Mouse (Mus musculus) c-Kit-positive CD71-positive TER-119-negative erythroid progenitor cells, embryonic 14.5 days (primary cell): ENCODE data around the gene Mapk8ip3.

ENCODE experiments used
- DNase-seq: peaks from one replicate; pipeline ENCODE4 v3.0.0-alpha.2; 2013; ENCODE audit warnings: low read depth

Mapk8ip3 gene

DNA sequence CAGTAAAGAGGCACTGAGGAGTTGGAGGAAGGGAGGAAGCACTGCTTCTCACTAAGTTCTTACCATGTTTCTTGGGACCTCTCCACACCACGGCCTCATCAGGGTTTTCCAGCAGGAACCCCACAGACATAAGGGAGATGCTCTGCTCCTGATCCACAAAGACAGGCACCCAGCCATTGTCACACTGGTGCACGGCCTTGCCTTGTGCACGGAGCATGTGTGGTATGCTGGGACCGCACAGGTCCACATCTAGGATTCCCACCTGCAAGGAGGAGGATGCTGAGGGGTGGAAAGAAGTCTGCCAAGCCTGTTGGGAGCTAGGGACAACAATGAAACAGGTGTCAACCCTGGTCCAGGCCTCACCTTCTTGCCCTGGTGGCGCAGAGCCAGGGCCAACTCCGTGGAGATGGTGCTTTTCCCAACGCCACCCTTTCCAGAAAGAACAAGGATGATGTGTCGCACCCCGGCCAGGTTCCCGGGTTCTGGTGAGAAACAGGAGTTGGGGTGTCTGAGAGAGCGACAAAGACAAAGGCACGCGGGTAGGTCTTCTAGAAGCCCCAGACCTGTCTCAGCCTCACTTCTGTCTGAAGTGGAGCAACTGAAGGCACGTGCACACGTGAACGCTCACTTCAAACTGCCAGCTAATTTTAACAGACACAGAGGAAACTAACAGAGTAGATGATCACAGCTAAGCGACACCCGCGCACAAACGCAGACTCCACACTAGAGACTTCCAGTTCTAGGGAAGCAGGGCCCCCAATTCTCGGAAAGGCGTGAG is 51.2 kb downstream of the Mapk8ip3 start:
- no peak for DNase-seq

DNA sequence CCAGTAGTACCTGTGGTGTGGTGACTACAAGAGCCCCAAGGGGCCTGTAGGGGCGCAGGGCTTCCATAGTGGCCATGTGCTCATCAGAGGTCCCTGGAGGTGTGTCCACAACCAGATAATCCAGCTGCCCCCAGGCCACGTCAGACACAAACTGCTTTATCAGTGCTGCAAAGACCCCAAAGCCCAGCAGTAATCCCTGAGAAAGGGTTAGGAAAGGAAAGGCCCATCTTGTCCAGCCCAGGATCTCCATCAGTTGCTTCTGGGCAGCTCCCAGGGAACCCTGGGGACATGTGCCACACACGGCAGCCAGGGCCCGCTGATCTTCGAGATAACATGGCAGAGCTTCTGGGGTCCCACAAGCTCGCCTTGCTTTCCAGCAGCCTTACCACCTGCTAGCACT is 52.4 kb downstream of the Mapk8ip3 start:
- DNase-seq: no peak

GRCm38 (mm10) chr17:24881738-24882440 is 54.9 kb downstream of the Mapk8ip3 start:
- peak; percentile 30 for DNase-seq

DNA sequence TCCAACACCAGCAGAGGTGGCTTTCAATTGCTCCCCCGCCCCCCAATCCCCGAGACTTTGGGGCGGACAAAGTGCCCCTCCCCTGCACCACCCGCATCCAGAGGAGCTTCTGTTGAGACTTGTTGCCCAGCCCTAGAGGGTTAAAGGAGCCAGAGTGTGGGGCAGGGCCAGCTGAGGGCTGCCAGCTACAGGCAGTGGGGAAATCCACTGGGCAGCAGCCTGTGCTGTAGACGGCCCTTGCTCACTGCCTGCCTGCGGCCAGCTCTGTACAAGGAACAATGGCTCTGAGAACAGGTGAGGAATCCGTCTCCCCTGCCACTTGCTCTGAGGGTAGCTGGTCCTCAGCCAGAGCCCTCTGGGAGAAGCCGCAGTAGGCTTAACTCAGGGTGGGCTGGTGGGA is 58.2 kb downstream of the Mapk8ip3 start:
- no peak for DNase-seq

GRCm38 (mm10) chr17:24878117-24878397 is 58.7 kb downstream of the Mapk8ip3 start:
- no peak for DNase-seq

- no peak for DNase-seq
Observed at GRCm38 (mm10) chr17:24877336-24878116, 59.3 kb downstream of the Mapk8ip3 start.

DNA sequence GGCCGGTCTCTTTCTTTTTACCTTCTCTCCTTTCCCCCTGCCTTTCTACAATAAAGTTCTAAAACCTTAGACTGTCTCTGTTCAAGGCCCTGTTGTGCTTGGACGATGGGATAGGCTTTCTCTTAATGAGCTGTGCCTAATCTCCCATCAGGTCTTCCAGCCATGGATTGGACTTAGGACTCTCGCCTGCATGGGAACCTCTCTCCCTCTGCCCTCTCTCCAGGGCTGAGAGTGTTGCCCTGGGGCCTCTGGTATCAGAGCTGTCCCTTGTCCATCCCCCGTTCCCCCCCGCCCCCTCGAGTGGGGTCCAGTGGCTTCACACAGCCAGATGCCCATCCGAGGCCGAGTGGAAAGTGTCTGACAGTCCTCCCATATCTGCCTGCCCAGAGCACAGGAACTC is 61.8 kb downstream of the Mapk8ip3 start:
- no peak for DNase-seq

- no peak for DNase-seq
Observed at GRCm38 (mm10) chr17:24874405-24874745, 62.4 kb downstream of the Mapk8ip3 start.

GRCm38 (mm10) chr17:24873695-24874404 is 62.9 kb downstream of the Mapk8ip3 start:
- DNase-seq: no peak

DNA sequence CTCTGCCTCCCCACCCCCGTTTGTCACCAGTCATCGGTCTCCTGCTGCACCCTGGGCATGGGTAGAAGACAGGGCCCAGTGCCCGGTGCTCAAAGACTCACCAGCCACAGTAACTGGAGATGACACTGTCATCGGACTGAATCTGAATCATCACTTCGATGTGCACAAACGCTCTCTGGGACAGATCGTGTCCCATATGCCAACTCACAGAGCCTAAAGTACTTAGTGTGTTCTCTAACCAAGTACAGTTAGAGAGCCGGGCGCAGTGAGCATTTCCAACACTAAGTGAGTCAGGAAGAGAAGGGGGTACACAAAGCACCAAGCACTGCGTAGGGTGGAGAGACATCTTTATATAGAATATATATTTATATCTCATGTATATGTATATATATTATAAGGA is 68.9 kb downstream of the Mapk8ip3 start:
- DNase-seq: no peak

DNA sequence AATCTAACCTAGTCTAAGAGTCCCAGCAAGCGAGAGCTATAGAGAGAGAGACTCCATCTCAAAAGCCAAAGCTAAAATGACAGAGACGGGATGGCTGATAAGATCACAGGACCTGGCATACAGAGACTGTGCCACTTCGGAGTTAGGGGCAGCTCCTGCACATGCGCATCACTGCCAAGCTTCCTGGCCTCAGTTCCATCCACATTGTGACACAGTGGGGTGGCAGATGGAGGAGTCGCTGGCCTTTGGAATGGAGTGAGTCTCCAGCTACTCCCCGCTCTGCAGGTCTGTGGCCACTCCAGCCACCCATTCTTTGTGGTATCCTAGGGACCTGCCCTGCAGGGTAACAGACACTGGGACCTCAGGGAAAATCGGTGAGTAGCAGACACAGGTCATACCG is 71.0 kb downstream of the Mapk8ip3 start, which contains the start of gene Igfals:
Gene Igfals (plus strand): TSS at position 222 of the 400 bp plus-strand sequence.
- no peak for DNase-seq

DNA sequence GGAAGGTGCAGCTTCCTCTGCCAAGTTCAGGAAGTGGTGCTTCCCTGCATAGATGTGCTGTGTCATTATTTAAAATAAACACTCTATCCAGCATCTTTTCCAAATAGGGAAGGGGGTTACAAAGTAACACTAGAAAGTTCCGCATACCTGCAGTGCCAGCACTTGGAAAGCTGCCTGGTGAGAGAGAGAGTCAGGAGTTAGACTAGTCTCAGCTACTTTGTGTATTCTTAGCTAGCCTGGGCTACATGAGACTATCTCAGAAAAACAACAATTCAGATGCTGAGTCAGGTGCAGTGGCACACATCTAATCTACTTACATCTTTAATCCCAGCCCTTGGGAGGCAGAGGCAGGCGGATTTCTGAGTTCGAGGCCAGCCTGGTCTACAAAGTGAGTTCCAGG is 75.0 kb downstream of the Mapk8ip3 start:
- no peak for DNase-seq

DNA sequence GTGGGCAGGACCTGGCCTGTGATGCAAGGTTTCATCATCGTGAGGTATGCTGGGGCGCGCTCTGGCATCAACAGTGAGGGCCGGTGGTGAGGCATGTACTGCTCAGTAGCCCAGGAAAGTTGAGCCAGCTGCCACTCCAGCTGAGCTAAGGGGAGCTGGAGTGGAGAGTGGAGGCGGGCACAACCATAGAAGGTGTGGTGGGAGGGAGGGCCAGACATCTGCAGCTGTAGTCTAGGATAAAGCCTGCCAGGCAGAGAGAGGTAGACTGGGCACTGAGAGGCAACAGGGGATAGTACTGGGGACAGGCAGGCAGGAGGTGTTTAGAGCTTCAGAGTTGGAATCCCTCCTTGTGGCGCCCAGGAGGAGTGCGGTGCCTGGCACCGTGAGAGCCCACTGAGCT is 76.7 kb downstream of the Mapk8ip3 start:
- no peak for DNase-seq

GRCm38 (mm10) chr17:24858967-24859366 is 77.8 kb downstream of the Mapk8ip3 start:
- DNase-seq: peak; percentile 87

DNA sequence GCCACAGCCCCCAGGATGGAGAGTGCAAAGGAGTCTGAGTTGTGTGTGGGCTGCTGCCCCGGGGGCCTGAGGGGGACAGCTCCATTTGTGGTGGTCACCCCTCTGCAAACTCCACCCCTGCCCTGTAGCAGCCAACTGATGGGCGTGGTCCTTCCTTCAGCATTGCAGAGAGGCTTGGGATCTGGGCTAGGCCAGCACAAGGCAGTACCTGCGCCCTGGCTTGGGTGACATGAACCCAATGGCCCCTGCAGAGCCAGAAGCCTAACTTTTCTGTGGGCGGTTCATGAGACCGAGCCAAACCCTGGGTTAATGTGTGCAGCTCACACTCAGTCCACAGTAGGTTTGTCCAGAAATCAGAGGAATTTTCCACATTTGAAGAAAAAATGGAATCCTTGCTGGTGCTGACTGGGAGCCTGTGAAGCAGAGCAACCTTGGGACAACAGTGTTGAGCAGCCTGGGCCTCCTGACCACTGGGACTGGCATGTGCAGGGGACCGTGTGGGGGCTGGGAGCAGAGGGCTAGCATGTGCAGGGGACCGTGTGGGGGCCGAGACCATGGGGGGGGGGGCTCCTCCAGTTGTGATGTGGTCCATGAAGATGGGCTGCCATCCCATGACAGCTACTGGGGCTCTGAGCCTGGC is 78.8 kb downstream of the Mapk8ip3 start:
- no peak for DNase-seq

GRCm38 (mm10) chr17:24856589-24856988 is 80.2 kb downstream of the Mapk8ip3 start:
- DNase-seq: no peak

- no peak for DNase-seq
Observed at GRCm38 (mm10) chr17:24855838-24856464, 80.8 kb downstream of the Mapk8ip3 start.

- no peak for DNase-seq
Observed at GRCm38 (mm10) chr17:24851381-24852125, 85.2 kb downstream of the Mapk8ip3 start.

DNA sequence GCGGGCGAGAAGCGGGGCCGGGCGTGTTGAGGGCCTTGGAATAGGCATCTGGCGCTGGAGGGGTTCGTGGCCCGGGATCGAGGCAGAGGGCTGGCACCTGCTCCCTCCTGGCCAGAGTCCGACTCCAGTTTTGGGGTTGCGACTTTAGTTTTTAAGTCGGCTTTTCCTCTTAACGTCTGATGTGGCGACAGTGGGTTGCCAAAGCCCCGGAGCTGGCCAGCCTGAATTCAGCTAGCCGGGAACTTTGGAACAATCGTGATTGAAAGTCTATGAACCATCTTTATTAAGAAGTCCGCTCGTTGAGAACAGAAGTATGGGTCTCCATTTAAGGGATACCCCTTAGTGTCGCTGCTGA is 86.0 kb downstream of the Mapk8ip3 start:
- DNase-seq: no peak

GRCm38 (mm10) chr17:24850065-24850772 is 86.6 kb downstream of the Mapk8ip3 start, which contains the start of gene Fahd1:
Gene Fahd1 (minus strand): TSS chr17:24850364.
- peak; percentile 97 for DNase-seq
